ENCODE assay signal across 17 mouse cellular contexts in genomic region chr7:132345526-132346070, GRCm38 (mm10). TPM values are rescaled to one million over a fixed set of nuclear protein-coding genes. Genes with fewer than 3 reads are reported as not detected.
DNase-seq lines count a peak whose midpoint lies in the region; ATAC-seq lines count a peak whose summit lies in the region.
"Had no signal": no experiment of that assay in that cellular context is flagged by ENCODE, and none has a peak within 500 bp of the region (broad histone marks: within the 10 kb centered on the region; RNA-seq: fewer than 3 reads in every experiment).

No protein-coding gene starts in this region.

- WGBS in heart, embryonic 10.5 days: 69% methylated on average over 5 of the region's 5 CpGs
- WGBS in intestine, embryonic 15.5 days: 72% methylated on average over 5 of the region's 5 CpGs

- peaks cover 10% of the 10 kb centered on the region; the same call in 1 of the 2 replicates for H3K4me1 ChIP-seq in heart, embryonic 10.5 days
- H3K4me1 ChIP-seq in intestine, embryonic 15.5 days (replicated peaks): 0 out of 2 replicates have a peak, but pooled peaks cover 8% of the 10 kb centered on the region
- H3K4me1 ChIP-seq: forebrain, embryonic 15.5 days had no signal

- no peak overlapping the region for H3K4me3 ChIP-seq in heart, embryonic 10.5 days
- H3K4me3 ChIP-seq in intestine, embryonic 15.5 days (replicated peaks): no peak overlapping the region
- H3K4me3 ChIP-seq: forebrain, embryonic 15.5 days; heart, embryonic 12.5 days; liver, embryonic 12.5 days had no signal

- H3K27me3 ChIP-seq in heart, embryonic 10.5 days (ENCODE audit: insufficient read depth, poor library complexity, severe bottlenecking): no peaks in the 10 kb centered on the region; the same call in 1 of the 2 replicates
- no peaks in the 10 kb centered on the region for H3K27me3 ChIP-seq in intestine, embryonic 15.5 days (replicated peaks)
- H3K27me3 ChIP-seq: forebrain, embryonic 15.5 days; heart, embryonic 12.5 days; liver, embryonic 12.5 days had no signal

- DNase-seq in heart, embryonic 10.5 days (ENCODE audit: low spot score): no peak
- DNase-seq in heart, postnatal 25 days (ENCODE audit: low spot score): no peak
- peak; percentile 33 for DNase-seq in 3134 (ENCODE audit: extremely low read depth, insufficient read length, low spot score)
- peak; percentile 38 for DNase-seq in ZHBTc4 (ENCODE audit: low read depth, low spot score)
- DNase-seq in T-cell, adult 2 months (ENCODE audit: low spot score): no peak
- no peak for DNase-seq in cerebellum, postnatal 25 days
- DNase-seq: cerebellum, adult 11 months; heart, postnatal 36 days; kidney, adult 8-10 months; kidney, postnatal 25 days; thymus, postnatal 4 days had no signal

- H3K9ac ChIP-seq in intestine, embryonic 15.5 days: no peak overlapping the region
- H3K9ac ChIP-seq: forebrain, embryonic 15.5 days; heart, embryonic 12.5 days; liver, embryonic 12.5 days had no signal

- peak; percentile 80 for ATAC-seq in intestine, embryonic 15.5 days
- ATAC-seq: forebrain, embryonic 15.5 days; hindbrain, postnatal 0 days; liver, embryonic 12.5 days had no signal

- no peaks in the 10 kb centered on the region for H3K9me3 ChIP-seq in heart, embryonic 10.5 days
- H3K9me3 ChIP-seq in intestine, embryonic 15.5 days: no peaks in the 10 kb centered on the region
- H3K9me3 ChIP-seq: forebrain, embryonic 15.5 days; heart, embryonic 12.5 days; liver, embryonic 12.5 days had no signal

- H3K4me2 ChIP-seq in intestine, embryonic 15.5 days (replicated peaks): no peak overlapping the region
- H3K4me2 ChIP-seq: forebrain, embryonic 15.5 days; heart, embryonic 12.5 days; liver, embryonic 12.5 days had no signal

- intact Hi-C loops in heart, postnatal 25 days (cut with DNase I): no loop called here

- peak overlapping the region; percentile 36; the same call in 1 of the 2 replicates for H3K27ac ChIP-seq in heart, embryonic 10.5 days
- no peak overlapping the region for H3K27ac ChIP-seq in intestine, embryonic 15.5 days
- H3K27ac ChIP-seq: forebrain, embryonic 15.5 days; hindbrain, postnatal 0 days; liver, embryonic 12.5 days had no signal

- no peaks in the 10 kb centered on the region for H3K36me3 ChIP-seq in heart, embryonic 10.5 days
- no peaks in the 10 kb centered on the region for H3K36me3 ChIP-seq in intestine, embryonic 15.5 days
- H3K36me3 ChIP-seq: forebrain, embryonic 15.5 days; G1E; heart, embryonic 12.5 days; liver, embryonic 12.5 days had no signal

RNA-seq across cellular contexts. Expression of gene Chst15, which starts 28.6 kb away (rescaled TPM):
- polyA plus RNA-seq in heart, embryonic 10.5 days (2016; fragmentation: Nextera tagmentation; extraction: Ambion mirVana): 3.3 and 7.6 TPM in 2 replicates
- 1 to 10 TPM; 7.8 to 9.5 TPM for total RNA-seq in heart, postnatal 25 days (2021)
- polyA plus RNA-seq in intestine, embryonic 15.5 days (2015; fragmentation: Nextera tagmentation; extraction: Ambion mirVana): 23.0 and 23.1 TPM in 2 replicates
- polyA plus RNA-seq: G1E had no signal

Comparison
In these comparisons a context has a peak if more than half of its experiments do, and no peak if none do; other contexts are left out.
1. DNase-seq: peak in 3134 (single experiment) and ZHBTc4 (single experiment); none in heart, embryonic 10.5 days (single experiment), heart, postnatal 25 days (single experiment), T-cell, adult 2 months (single experiment) and cerebellum, postnatal 25 days (0 of 2).